Mouse (Mus musculus): Measurements from ENCODE around the gene Bbof1.
A peak's percentile ranks its signal among the peaks of the same experiment; 100 is the strongest.

The Bbof1 gene

GRCm38 (mm10) chr12:84400653-84401052, 8.2 kb upstream of the Bbof1 start:
- DNase-seq = no peak

- no peak for DNase-seq
Measured at GRCm38 (mm10) chr12:84402923-84403322, 5.9 kb upstream of the Bbof1 start.

DNA sequence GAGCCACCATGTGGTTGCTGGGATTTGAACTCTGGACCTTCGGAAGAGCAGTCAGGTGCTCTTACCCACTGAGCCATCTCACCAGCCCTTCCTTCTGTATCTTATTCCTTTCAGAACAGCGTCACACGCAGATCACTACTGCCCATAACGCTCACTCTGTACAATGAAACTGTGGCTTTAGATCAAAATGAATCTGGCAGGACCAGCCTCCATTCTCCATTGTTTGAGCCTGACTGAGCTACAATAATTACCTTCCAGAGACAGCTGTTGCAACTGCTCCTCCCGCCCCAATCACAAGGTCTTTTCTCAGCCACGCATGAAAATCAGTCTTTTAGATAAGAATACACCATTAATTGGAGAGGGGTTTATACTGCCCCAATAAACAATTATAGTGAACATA, 4.3 kb upstream of the Bbof1 start:
- DNase-seq = no peak

DNA sequence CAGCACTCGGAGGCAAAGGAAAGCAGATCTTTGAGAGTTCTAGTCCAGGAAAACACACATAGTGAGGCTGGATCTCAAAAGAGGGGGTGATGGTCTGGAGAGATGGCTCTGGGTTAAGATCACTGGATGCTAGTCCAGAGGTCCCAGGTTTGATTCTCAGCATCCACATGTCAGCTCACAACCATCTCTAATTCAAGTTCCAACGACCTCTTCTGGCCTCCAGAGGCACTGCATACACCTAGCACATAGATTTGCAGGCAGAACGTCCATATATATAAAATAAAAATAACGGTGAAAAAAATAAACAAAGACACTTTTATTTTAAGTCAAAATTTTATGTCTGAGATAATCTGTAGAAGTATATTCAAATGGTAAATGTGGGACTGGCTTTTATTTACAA, 1.6 kb upstream of the Bbof1 start:
- DNase-seq = no peak

- peak; percentile 45 for DNase-seq
Measured at GRCm38 (mm10) chr12:84407874-84408818, 725 bp upstream of the Bbof1 start.

- peak; percentile 92 for DNase-seq
Measured at GRCm38 (mm10) chr12:84416834-84417604, 8.1 kb downstream of the Bbof1 start, which contains the start of gene Rnf113a2. TSS of gene Rnf113a2 (plus strand) at chr12:84417196.

DNA sequence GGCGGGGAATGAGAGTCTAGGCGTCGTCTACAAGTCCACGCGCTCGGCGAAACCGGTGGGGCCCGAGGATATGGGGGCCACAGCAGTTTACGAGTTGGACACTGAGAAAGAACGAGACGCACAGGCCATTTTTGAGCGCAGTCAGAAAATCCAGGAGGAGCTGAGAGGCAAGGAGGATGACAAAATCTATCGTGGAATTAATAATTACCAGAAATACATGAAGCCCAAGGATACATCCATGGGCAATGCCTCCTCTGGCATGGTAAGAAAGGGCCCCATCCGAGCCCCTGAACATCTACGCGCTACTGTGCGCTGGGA, 8.7 kb downstream of the Bbof1 start:
- DNase-seq = no peak

DNA sequence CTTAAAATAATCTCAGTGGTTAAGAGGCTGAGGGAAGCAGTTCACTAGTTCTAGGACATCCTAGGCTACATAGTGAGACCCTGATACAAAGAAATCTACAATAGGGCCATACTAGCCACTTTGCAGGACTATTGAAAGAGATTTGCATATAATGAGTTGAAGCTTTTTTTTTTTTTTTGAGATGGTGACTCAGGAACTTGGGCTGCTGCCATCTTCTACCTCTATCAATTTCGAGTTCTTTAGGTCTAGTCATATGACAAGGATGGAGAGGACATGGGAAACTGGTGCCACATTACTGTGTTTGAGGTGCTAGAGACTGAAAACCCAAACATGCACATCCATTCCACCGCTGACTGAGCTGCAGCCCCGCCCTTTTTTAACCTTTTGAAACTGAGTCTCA, 15.1 kb downstream of the Bbof1 start:
- no peak for DNase-seq

DNA sequence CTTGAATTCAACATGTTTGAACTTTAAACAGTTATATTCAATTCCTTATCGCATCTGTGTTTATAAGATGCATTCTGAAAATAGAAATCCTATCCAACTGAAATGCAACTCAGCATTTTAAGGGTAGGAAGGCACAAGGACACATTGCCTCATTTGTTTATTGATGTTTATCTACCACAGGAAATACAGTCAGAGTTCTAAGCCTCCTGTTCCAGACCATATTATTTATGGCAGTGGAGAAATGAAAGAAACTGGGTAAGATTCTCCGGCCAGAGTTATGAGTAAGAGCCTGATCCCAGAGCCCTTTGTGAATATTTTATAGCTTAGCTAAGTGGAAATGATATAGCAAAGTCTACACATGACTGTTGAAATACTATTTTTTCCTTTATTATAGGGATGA, 21.0 kb downstream of the Bbof1 start:
- no peak for DNase-seq

DNA sequence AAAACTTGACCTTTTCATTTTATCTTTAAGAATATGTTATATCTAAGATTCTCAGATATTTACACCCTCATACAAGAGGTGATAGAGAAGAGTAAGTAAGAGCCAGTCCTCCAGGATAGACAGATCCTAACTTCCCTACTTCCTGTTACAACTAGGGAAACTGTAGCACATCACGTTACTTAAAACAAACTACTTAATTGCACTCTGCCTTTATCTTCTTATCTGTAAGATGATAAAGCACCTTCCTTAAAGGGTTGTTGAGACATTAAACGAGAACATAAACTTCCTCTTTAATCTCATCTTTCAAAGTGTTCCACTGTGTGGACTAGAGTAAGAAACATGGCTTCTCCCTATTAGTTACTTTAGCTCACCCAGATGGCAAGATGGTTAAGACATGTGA, 29.8 kb downstream of the Bbof1 start:
- no peak for DNase-seq

DNA sequence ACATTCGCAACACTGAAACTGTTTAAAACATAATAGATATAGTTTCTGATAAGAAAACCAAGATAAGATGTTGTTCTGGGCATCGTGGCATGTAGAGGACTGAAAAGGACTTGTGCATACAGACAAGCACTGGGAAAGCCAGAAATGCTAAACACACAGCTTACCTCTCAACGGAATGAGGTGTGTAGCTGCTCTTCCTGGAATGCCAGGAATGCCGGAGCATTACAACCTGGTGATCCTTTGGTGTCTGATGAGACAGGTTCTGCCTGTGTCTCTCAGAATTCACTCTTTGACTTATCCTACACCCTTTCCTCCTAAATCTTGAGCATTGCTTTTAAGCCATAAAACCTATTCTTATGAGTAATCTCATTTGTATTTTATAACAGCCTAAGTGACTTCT, 33.7 kb downstream of the Bbof1 start:
- no peak for DNase-seq

DNA sequence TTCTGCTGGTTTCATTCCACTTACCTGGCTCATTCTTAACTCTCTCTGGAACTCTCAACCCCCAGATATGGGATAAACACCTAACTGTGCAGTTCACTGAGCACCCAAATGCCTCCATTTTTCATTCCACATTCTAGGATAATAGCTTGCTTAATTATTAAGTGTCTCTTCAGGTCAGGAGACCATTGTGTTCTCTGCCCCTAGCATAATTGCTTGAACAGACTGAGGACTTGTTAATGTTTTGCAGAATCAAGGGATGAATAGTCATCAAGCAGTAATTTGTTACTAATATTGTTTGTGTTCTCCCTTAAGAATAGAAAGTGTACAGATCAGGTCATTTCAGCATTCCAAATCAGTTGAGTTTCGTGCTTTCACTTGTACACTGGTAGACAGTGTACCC, 38.5 kb downstream of the Bbof1 start:
- no peak for DNase-seq

- no peak for DNase-seq
Measured at GRCm38 (mm10) chr12:84448181-84448580, 39.3 kb downstream of the Bbof1 start.

DNA sequence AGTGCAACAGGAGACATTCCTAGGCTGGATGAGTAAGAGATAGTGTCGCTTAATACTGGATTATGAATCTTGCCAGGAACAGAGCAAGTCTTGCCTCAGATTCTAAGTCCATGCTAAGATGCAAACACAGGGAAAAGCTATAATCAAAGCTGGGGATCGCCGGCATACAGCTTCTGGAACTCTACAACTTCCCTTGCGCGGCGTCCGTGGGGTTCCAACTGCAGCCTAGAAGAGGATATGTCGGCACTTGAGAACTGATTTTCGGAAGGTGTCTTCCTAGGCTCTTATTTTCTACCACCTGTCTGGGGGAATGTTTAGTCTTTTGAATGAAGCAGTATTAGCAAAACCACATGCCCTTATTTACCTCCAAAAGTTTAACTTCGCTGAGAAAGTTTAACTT, 41.0 kb downstream of the Bbof1 start:
- DNase-seq = no peak

- DNase-seq = no peak
Measured at GRCm38 (mm10) chr12:84450351-84450717, 41.5 kb downstream of the Bbof1 start.

- peak; percentile 98 for DNase-seq
Measured at GRCm38 (mm10) chr12:84450718-84451646, 42.1 kb downstream of the Bbof1 start, which contains the start of the genes Aldh6a1 and Lin52. TSS of gene Aldh6a1 (minus strand) at chr12:84451004. TSS of gene Lin52 (plus strand) at chr12:84451422.

GRCm38 (mm10) chr12:84451801-84452200, 42.9 kb downstream of the Bbof1 start:
- peak; percentile 23 for DNase-seq

- DNase-seq = no peak
Measured at GRCm38 (mm10) chr12:84456911-84457310, 48.0 kb downstream of the Bbof1 start.

GRCm38 (mm10) chr12:84459845-84460244, 51.0 kb downstream of the Bbof1 start:
- DNase-seq = no peak

- no peak for DNase-seq
Measured at GRCm38 (mm10) chr12:84461416-84461815, 52.5 kb downstream of the Bbof1 start.

- no peak for DNase-seq
Measured at GRCm38 (mm10) chr12:84462856-84463255, 54.0 kb downstream of the Bbof1 start.

DNA sequence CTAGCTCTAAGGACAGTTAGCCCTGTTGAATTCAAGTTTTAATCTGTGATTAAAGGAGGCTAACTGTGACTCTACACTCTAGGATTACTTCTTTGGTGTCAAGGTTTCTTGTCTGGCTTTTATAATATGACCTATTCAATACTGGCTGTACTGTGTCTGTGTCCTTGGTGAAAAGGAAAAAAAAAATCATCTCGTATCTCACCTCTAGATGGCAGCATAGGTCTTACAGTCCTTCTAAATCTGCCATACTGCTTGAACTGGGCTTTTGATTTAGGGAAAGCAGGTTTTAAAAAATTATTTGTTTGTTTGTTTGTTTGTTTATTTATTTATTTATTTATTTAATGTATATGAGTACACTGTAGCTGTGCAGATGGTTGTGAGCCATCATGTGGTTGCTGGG, 59.8 kb downstream of the Bbof1 start:
- no peak for DNase-seq

GRCm38 (mm10) chr12:84478937-84479336, 70.1 kb downstream of the Bbof1 start:
- no peak for DNase-seq
